Mouse (Mus musculus) forebrain, embryonic 13.5 days (tissue): ENCODE data around the gene AI467606. TPM values are rescaled to one million over a fixed set of nuclear protein-coding genes. Genes with fewer than 3 reads are reported as not detected.

Experiments
- ATAC-seq: fragments of 200-750 bp; cut with Nextera tagmentation; 2 replicates; pipeline ENCODE4 v1.8.0; 2017
- H3K27ac ChIP-seq: fragments of 300-500 bp; sonication (generic); 2 replicates; pipeline ENCODE4 v1.5.1; 2015; ENCODE audit warnings: inconsistent platforms, mild to moderate bottlenecking, moderate library complexity
- H3K27me3 ChIP-seq: fragments of 300-500 bp; sonication (generic); 2 replicates; pipeline ENCODE4 v1.6.1; 2015; ENCODE audit warnings: mild to moderate bottlenecking, inconsistent platforms
- H3K36me3 ChIP-seq: fragments of 300-500 bp; sonication (generic); 2 replicates; pipeline ENCODE4 v1.6.1; 2015; ENCODE audit warnings: mild to moderate bottlenecking, inconsistent platforms; ENCODE audit not compliant: poor library complexity, severe bottlenecking
- H3K4me1 ChIP-seq: fragments of 300-500 bp; sonication (generic); 2 replicates; pipeline ENCODE4 v1.6.1; 2015; ENCODE audit warnings: inconsistent platforms
- H3K4me2 ChIP-seq: fragments of 300-500 bp; sonication (generic); 2 replicates; pipeline ENCODE4 v1.6.1; 2015; ENCODE audit warnings: inconsistent platforms, mild to moderate bottlenecking, moderate library complexity
- H3K4me3 ChIP-seq: fragments of 300-500 bp; sonication (generic); 2 replicates; pipeline ENCODE4 v1.5.1; 2015; ENCODE audit warnings: mild to moderate bottlenecking, inconsistent platforms
- H3K9ac ChIP-seq: fragments of 300-500 bp; sonication (generic); 2 replicates; pipeline ENCODE4 v1.6.1; 2015; ENCODE audit warnings: mild to moderate bottlenecking, inconsistent platforms
- H3K9me3 ChIP-seq: fragments of 300-500 bp; sonication (generic); replicated peaks from 2 replicates; pipeline ENCODE4 v1.6.1; 2016; ENCODE audit warnings: inconsistent platforms
- WGBS: fragments of 180-500 bp; shearing (Covaris S2); methylation state at CpG from one replicate; pipeline ENCODE4 v1.1.7; 2015; 5-methylcytosine and 5-hydroxymethylcytosine counted together
- polyA plus RNA-seq: library from polyadenylated mRNA; unstranded; fragments of >200 nt; fragmentation: Nextera tagmentation; extraction: Ambion mirVana; gene quantifications from 2 replicates; pipeline ENCODE4 v1.2.1, GENCODE M21; 2015

The AI467606 gene
- polyA plus RNA-seq, 1 experiment from 2014 or later, result 1.0 TPM

DNA sequence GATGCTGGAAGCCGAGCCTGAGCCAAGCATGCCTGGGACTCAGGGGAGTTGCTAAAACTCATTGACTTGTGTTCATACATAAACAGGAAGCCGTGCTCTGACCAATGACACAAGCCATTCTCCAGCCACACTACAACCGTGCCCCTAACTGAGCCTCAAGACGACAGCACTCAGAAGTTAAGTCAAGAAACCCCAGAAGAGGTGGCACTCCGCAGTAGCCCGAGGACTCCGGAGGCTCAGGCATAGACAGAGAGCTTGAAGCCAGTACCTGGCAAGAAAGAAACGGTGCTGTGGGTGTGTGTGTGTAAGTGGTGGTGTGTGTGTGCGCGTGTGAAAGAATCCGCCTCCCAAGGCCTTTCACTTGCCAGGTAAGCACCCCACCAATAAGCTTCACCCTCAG is 23.8 kb downstream of the AI467606 start:
- Histone ChIP-seq H3K4me2 (no peak overlapping the region), H3K27ac (no peak overlapping the region)
- WGBS, result 88% methylated on average over 11 of the region's 11 CpGs

DNA sequence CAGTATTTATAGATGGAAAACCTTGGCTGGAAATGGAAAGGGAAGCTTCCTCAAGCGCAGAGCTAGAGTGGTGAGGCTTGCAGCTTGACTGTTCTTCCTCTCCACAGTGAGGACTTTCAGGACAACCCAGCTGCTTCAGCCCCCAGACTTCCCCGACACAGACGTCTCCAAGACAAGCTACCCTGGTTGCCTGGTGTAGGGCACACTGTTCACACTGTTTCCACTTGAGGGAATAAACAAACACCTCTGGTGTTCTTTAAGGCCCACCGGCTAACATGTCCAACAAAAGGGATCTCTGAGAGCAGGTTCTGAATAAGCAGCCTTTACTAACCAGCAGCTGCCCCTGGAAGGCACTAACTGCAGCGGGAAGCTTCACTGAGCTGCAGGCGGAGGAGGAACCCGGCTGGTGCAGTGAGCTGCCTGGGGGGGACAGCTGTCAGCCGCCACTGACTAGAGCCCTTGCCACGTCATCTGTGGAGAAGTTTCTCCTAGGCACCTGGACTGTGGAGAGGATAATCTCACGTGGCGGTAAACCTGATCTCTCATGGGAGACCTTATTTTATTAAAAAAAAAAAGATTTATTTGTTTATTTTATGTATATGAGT is 25.3 kb downstream of the AI467606 start:
- H3K9ac ChIP-seq, result no peak overlapping the region; the same call in 1 of the 2 replicates
- no peaks in the 10 kb centered on the region for H3K9me3 ChIP-seq
- no peaks in the 10 kb centered on the region for H3K36me3 ChIP-seq
- no peak overlapping the region for H3K4me2 ChIP-seq
- no peak for ATAC-seq
- no peak overlapping the region for H3K4me3 ChIP-seq
- H3K27me3 ChIP-seq, result peaks cover 20% of the 10 kb centered on the region
- peaks cover 10% of the 10 kb centered on the region for H3K4me1 ChIP-seq
- H3K27ac ChIP-seq, result no peak overlapping the region
- WGBS, result 59% methylated on average over 11 of the region's 11 CpGs

More for the DNA sequence above, 23.8 kb downstream of the AI467606 start:
- no peak overlapping the region for H3K9ac ChIP-seq
- H3K4me3 ChIP-seq, result no peak overlapping the region
- H3K36me3 ChIP-seq, result no peaks in the 10 kb centered on the region
- peaks cover 5% of the 10 kb centered on the region; the same call in 1 of the 2 replicates for H3K27me3 ChIP-seq
- no peaks in the 10 kb centered on the region for H3K9me3 ChIP-seq
- ATAC-seq, result no peak
- H3K4me1 ChIP-seq, result peaks cover 4% of the 10 kb centered on the region; the same call in 1 of the 2 replicates

DNA sequence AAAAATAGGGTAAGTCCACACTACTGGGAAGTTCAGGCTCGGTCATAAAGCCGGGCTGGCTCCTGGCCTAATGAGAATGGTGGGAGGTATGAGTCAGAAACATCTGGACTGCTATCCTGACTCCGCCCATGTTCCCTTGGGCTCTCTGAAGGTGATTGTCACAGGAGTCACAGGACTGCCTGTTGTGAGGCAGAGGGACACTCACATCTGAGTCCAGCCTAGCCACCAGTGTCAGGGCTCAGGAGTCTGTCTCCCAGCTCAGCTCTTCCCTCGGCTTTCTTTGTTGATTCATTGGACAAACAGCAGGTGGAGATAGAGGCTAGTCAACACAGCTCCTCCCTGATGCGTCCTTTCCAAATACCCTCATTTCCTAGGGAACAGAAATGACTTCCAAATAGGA is 26.8 kb downstream of the AI467606 start:
- H3K9me3 ChIP-seq, result no peaks in the 10 kb centered on the region
- ATAC-seq, result no peak
- H3K4me1 ChIP-seq, result peaks cover 11% of the 10 kb centered on the region
- H3K36me3 ChIP-seq, result no peaks in the 10 kb centered on the region
- H3K9ac ChIP-seq, result no peak overlapping the region
- peaks cover 33% of the 10 kb centered on the region for H3K27me3 ChIP-seq
- no peak overlapping the region for H3K4me2 ChIP-seq
- H3K4me3 ChIP-seq, result no peak overlapping the region
- WGBS, result 57% methylated on average over 5 of the region's 5 CpGs
- H3K27ac ChIP-seq, result no peak overlapping the region

DNA sequence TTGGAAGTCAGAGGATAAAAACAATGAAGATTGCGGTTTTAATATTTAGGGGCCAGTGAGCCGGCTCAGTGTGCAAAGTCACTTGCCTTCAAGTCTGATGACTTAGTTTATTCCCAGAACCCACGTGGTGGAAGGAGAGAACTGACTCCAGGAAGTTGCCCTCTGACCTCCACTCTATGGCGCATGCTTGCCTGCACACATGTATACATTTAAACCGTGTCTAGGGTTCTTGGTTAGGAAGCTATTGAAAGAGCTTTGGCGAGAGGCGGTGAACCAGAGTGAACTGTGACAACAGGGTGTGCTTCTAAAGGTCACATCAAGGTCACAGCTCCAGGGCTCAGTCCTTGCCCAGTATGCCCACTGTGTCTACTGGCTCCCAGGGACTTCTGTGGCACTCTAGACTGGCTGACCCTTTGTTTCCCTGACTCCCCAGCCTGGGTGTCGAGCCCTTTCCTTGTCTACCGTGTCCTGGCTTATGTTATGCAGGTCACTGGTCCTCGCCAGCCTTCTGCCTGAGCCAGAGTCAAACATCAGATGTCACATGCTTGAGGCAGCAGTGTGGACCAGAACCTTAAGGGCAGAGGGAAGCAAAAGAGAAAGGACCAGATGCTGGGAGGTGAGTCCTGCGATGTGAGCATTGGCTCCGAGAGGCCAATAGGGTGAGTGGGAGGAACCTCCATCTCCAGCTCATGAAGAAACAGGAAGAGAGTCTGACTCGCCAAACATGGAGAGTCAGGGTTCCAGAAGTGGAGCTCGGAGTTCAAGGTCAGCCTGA is 27.7 kb downstream of the AI467606 start:
- Histone ChIP-seq H3K4me3 (no peak overlapping the region), H3K4me2 (no peak overlapping the region), H3K36me3 (no peaks in the 10 kb centered on the region), H3K27ac (no peak overlapping the region), H3K27me3 (peaks cover 33% of the 10 kb centered on the region), H3K4me1 (peaks cover 7% of the 10 kb centered on the region), H3K9ac (no peak overlapping the region), H3K9me3 (no peaks in the 10 kb centered on the region)
- no peak for ATAC-seq
- WGBS, result 63% methylated on average over 14 of the region's 14 CpGs

DNA sequence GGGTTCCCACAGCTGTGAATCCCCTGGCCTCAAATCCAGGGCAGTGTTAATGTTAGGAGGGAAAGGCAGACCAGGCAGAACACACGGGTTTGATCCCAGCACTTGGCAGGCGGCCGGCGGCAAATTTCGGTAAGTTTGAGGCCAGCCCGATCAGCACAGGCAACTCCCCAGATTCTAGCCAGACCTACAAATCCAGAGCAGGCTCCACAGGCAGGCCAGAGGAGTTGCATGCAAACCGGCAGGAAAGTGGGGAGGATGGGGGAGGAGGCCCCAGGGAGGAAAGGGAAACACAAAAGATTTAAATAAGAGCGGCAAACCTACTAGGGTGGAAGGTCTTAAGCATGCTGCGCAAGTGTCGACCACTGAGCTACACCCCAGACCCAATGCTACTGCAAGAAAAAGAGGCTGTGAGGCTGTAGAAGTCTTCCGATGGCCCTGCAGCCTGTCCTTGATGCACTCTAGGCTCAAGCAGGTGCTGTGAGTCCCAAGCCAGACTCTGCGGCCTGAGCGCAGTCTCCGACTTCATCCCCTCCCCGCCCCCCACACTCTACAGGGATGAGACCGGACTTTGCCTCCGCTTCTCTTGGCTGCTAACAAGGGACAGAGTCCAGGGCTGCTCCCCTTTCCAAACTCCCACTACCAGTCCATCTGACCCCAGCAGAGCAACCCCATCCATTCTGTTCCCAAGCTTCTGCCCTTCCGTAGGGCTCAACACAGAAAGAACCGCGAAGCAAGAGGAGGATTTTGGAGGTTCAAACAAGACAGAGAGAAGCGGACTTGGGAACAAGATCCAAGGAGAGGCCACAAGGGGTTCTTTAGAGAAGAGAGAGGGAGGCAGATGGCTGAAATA is 30.1 kb downstream of the AI467606 start:
- ATAC-seq, result no peak
- Histone ChIP-seq H3K4me1 (peaks cover 7% of the 10 kb centered on the region), H3K9ac (peak overlapping the region; percentile 3; the same call in 1 of the 2 replicates), H3K27me3 (peaks cover 33% of the 10 kb centered on the region), H3K4me3 (no peak overlapping the region), H3K9me3 (no peaks in the 10 kb centered on the region), H3K4me2 (peak overlapping the region; percentile 10), H3K27ac (no peak overlapping the region), H3K36me3 (no peaks in the 10 kb centered on the region)
- 8% methylated on average over 21 of the region's 21 CpGs for WGBS

DNA sequence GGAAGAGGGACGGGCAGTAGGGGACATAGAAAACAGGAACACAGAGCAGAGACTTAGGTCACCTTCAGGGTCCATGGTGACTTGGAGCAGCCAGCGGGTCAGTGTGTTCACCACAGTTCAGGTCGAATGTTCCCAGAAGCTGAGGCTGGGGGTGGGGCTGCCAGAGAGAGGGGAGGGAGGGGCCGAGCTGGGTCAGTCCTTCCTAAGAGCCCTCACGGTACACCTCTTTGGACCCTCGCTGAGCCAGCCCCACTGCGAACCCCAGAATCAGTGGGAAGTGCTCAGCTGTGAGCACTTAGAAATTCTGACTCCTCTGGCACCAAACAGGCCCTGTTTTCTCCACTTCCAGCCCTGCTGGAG is 30.7 kb downstream of the AI467606 start, which contains the start of gene Qprt:
TSS of gene Qprt (minus strand) at position 316 of the 360 bp plus-strand sequence.
- no peak within 1 kb of the TSS for H3K27ac ChIP-seq
- H3K4me1 ChIP-seq, result peaks cover 7% of the 10 kb centered on the region
- no peak for ATAC-seq
- no peak within 1 kb of the TSS for H3K4me3 ChIP-seq
- peaks cover 33% of the 10 kb centered on the region for H3K27me3 ChIP-seq
- 11% methylated on average over 7 of the region's 7 CpGs for WGBS
- H3K4me2 ChIP-seq, result peak within 1 kb of the TSS; percentile 10
- peak within 1 kb of the TSS; percentile 3; the same call in 1 of the 2 replicates for H3K9ac ChIP-seq
- H3K9me3 ChIP-seq, result no peaks in the 10 kb centered on the region
- no peaks in the 10 kb centered on the region for H3K36me3 ChIP-seq

DNA sequence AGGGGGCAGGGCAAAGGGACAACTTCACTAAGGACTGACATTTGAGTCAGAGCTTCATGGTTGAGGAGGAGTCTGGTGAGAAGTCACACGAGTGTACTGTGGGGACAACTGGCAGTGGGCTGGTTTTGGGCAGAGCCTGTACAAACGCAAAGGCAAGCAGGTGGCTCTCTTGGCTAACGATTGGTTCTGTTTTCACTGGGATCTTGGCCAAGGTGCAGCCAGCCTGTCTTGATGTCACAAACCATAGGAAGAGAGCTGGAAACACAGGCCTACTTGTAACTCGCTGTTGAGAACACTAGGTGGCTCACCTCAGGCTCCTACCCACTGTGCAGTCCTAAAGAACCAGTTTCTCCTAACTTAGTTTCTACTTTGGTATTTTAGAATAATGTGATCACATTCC is 38.5 kb downstream of the AI467606 start:
- Histone ChIP-seq H3K9ac (no peak overlapping the region), H3K9me3 (no peaks in the 10 kb centered on the region), H3K4me1 (no peaks in the 10 kb centered on the region), H3K36me3 (no peaks in the 10 kb centered on the region), H3K27ac (no peak overlapping the region), H3K27me3 (peaks cover 4% of the 10 kb centered on the region; the same call in 1 of the 2 replicates), H3K4me3 (no peak overlapping the region), H3K4me2 (no peak overlapping the region)
- no peak for ATAC-seq
- 11% methylated on average over 4 of the region's 4 CpGs for WGBS

DNA sequence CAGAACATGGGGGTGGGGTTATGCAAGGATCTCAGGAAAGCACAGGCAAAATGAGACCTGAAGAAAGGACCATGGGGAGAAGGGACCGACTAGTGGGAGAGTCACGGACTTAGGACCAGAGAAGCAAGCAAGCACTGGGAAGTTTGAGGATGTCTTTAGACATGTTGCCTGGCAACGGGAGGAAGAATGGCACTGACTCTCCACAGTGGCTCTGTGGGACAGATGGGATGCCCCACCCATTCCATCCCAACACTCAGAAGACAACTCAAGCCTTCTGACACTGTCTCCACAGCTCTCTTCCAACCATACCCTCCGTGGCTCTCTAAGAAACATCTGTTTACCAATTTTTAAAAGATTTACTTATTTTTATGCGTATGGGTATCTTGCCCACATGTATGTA is 42.0 kb downstream of the AI467606 start:
- H3K4me2 ChIP-seq, result no peak overlapping the region
- peaks cover 4% of the 10 kb centered on the region; the same call in 1 of the 2 replicates for H3K27me3 ChIP-seq
- no peaks in the 10 kb centered on the region for H3K4me1 ChIP-seq
- no peaks in the 10 kb centered on the region for H3K36me3 ChIP-seq
- H3K4me3 ChIP-seq, result no peak overlapping the region
- H3K9me3 ChIP-seq, result no peaks in the 10 kb centered on the region
- H3K9ac ChIP-seq, result no peak overlapping the region
- H3K27ac ChIP-seq, result no peak overlapping the region
- WGBS, result 63% methylated on average over 5 of the region's 5 CpGs
- no peak for ATAC-seq

DNA sequence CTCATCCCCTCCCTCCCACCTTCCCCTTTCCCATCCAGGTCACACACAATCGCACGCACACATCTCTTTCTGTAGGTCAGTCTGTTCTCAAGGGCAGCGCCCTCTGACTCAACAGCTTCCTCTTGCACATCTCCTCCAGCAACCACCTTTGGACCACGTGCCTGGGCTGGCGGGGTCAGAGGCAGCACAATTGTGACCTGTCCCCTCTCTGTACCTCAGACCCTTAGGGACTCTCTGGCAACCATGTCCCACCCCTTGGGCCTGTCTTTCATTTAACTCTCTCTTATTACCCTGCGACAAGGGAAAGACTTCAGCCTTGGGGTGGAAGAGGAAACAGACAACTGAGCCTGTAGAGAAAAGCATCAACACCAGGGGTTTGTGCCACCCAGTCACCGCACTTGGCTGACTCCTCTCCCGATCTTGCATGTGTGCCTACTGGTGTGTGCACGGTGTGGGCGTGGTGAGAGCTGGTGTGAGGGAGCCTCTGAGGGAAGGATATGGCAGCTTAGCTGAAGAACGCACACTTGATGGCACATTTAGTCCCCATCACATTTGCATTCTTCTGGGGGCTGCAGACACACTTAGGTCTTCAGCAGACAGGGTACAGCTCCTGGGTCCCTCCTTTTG is 43.8 kb downstream of the AI467606 start:
- Histone ChIP-seq H3K27me3 (peaks cover 4% of the 10 kb centered on the region; the same call in 1 of the 2 replicates), H3K4me1 (no peaks in the 10 kb centered on the region), H3K9me3 (no peaks in the 10 kb centered on the region), H3K27ac (no peak overlapping the region), H3K4me3 (no peak overlapping the region), H3K36me3 (no peaks in the 10 kb centered on the region), H3K4me2 (no peak overlapping the region), H3K9ac (no peak overlapping the region)
- ATAC-seq, result no peak
- 87% methylated on average over 11 of the region's 11 CpGs for WGBS

DNA sequence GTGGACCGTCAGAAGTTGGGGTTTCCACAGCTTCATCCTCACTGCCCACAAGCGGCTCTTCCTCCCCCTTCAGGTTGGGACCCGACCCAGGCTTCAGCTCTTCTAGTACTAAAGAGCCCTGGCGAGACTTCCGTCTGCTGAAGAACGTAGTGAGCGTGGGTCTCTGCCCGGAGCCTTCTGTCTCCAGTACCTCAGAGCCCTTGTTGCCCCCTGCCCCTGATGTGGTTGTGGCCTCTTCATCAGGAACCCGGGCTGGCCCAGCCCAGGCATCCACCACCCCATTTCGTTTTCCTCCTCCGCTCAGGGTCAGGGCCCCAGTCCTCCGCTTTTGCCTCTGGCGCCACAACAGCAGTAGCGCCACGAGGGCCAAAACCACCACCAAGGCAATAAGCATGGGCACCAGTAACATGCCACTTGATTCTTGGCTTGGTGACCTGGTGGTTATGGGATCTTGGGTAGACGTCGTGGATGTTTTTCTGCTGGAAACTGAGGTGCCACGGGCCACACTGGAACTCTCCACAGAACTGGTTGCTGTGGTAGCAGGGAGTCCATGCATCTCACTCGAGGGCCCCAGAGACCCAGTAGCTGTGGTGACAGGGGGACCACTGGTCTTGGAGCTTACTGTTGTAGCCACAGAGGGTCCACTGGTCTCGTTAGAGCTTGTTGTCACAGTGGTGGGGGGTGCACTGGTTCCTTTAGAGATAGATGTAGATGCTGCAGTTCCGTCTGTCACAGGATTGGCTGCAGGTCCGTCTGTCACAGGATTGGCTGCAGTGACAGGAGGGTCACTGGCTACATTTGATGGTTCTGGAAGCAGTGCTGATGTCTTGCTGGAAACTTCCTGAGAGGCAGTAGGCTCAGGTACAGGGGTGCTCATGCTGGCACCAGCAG is 45.3 kb downstream of the AI467606 start:
- no peaks in the 10 kb centered on the region for H3K9me3 ChIP-seq
- peaks cover 4% of the 10 kb centered on the region; the same call in 1 of the 2 replicates for H3K27me3 ChIP-seq
- ATAC-seq, result no peak
- no peak overlapping the region for H3K4me3 ChIP-seq
- no peak overlapping the region for H3K4me2 ChIP-seq
- H3K4me1 ChIP-seq, result no peaks in the 10 kb centered on the region
- 88% methylated on average over 22 of the region's 22 CpGs for WGBS
- no peak overlapping the region for H3K27ac ChIP-seq
- H3K36me3 ChIP-seq, result no peaks in the 10 kb centered on the region
- H3K9ac ChIP-seq, result no peak overlapping the region
